In genomic region chr9:22259184-22260091, GRCm38 (mm10) we compare ENCODE assay signal across 8 mouse cellular contexts. TPM values are rescaled to one million over a fixed set of nuclear protein-coding genes. Genes with fewer than 3 reads are reported as not detected.
DNase-seq lines count a peak whose midpoint lies in the region; ATAC-seq and TF ChIP-seq lines count a peak whose summit lies in the region.

TSS of gene Zfp599 (minus strand) at chr9:22259895.

- no peak for TF ChIP-seq EP300 in lung, postnatal 0 days (IDR thresholded peaks at IDR 0.05)

- 2% methylated on average over 35 of the region's 35 CpGs for whole genome bisulfite sequencing in hindbrain, embryonic 12.5 days
- WGBS in lung, postnatal 0 days: under 1% methylated on average over 35 of the region's 35 CpGs

- ATAC-seq in hindbrain, embryonic 12.5 days (ENCODE audit: low FRiP score): peak; percentile 91
- ATAC-seq in lung, postnatal 0 days: peak; percentile 96

- peak within 1 kb of the TSS; percentile 81 for H3K9ac ChIP-seq in hindbrain, embryonic 12.5 days
- peak within 1 kb of the TSS; percentile 55 for H3K9ac ChIP-seq in lung, postnatal 0 days (replicated peaks; ENCODE audit: low read depth)

- H3K4me3 ChIP-seq in hindbrain, embryonic 12.5 days: peak within 1 kb of the TSS; percentile 54
- peak within 1 kb of the TSS; percentile 50 for H3K4me3 ChIP-seq in lung, postnatal 0 days (ENCODE audit: low read depth, low read length)

- H3K36me3 ChIP-seq in hindbrain, embryonic 12.5 days: peaks cover 19% of the 10 kb centered on the region
- H3K36me3 ChIP-seq in lung, postnatal 0 days (ENCODE audit: insufficient read depth, low read length): no peaks in the 10 kb centered on the region

- H3K27ac ChIP-seq in hindbrain, embryonic 12.5 days: no peak within 1 kb of the TSS; the same call in 1 of the 2 replicates
- no peak within 1 kb of the TSS for H3K27ac ChIP-seq in lung, postnatal 0 days (ENCODE audit: low read length)

- peaks cover 11% of the 10 kb centered on the region for H3K9me3 ChIP-seq in hindbrain, embryonic 12.5 days (replicated peaks)
- H3K9me3 ChIP-seq in lung, postnatal 0 days (ENCODE audit: low read length): no peaks in the 10 kb centered on the region

- H3K4me2 ChIP-seq in hindbrain, embryonic 12.5 days (replicated peaks): peak within 1 kb of the TSS; percentile 61
- H3K4me2 ChIP-seq in lung, postnatal 0 days (replicated peaks; ENCODE audit: low read depth, low read length): peak within 1 kb of the TSS; percentile 89

- peak; percentile 99 for DNase-seq in R1 (ENCODE audit: low read depth, low spot score)
- peak; percentile 82 to 85 for DNase-seq in cerebellum, postnatal 10 days
- DNase-seq in frontal cortex, adult 2 months (ENCODE audit: extremely low spot score in 1 of 2, low spot score in 1 of 2): peak; percentile 75 to 79
- peak; percentile 57 to 71 for DNase-seq in layer of hippocampus, postnatal 10 days (ENCODE audit: low spot score in 2 of 2)
- peak; percentile 83 for DNase-seq in lung, postnatal 0 days (ENCODE audit: low spot score)
- DNase-seq in ovary, postnatal 14 days (ENCODE audit: low spot score): peak; percentile 36
- peak; percentile 79 for DNase-seq in thymus, postnatal 14 days

- no peaks in the 10 kb centered on the region for H3K4me1 ChIP-seq in hindbrain, embryonic 12.5 days
- no peaks in the 10 kb centered on the region for H3K4me1 ChIP-seq in lung, postnatal 0 days (ENCODE audit: insufficient read depth, low read depth, low read length)

- TF ChIP-seq CTCF in lung, postnatal 0 days (IDR thresholded peaks at IDR 0.05): no peak

- no peaks in the 10 kb centered on the region for H3K27me3 ChIP-seq in hindbrain, embryonic 12.5 days
- no peaks in the 10 kb centered on the region for H3K27me3 ChIP-seq in lung, postnatal 0 days (replicated peaks; ENCODE audit: insufficient read depth, low read length)

RNA-seq across cellular contexts. Expression of gene Zfp599, which starts in this region (rescaled TPM):
- 1.3 and 1.7 TPM in 2 replicates for polyA plus RNA-seq in frontal cortex, adult 2 months (2012; rRNA removed)
- polyA plus RNA-seq in hindbrain, embryonic 12.5 days (2016; fragmentation: Nextera tagmentation; extraction: Ambion mirVana): 6.5 and 6.9 TPM in 2 replicates
- total RNA-seq in layer of hippocampus, postnatal 10 days (2021): 1 to 10 TPM; 5.6 to 6.0 TPM
- polyA plus RNA-seq in lung, postnatal 0 days (2015; fragmentation: Nextera tagmentation; extraction: Ambion mirVana): 0.84 and 0.97 TPM in 2 replicates

Comparison
In these comparisons a context has a peak if more than half of its experiments do, and no peak if none do; other contexts are left out.
1. Peak in DNase-seq, ATAC-seq, H3K4me3 ChIP-seq, H3K9ac ChIP-seq and H3K4me2 ChIP-seq in lung, postnatal 0 days; RNA of the gene not detected or under 1 TPM.
2. DNase-seq: peak in every context shown above with its lines; median percentile 99 in R1; 84 in cerebellum, postnatal 10 days; 83 in lung, postnatal 0 days; 79 in thymus, postnatal 14 days; 77 in frontal cortex, adult 2 months; 64 in layer of hippocampus, postnatal 10 days; 36 in ovary, postnatal 14 days.